Mouse (Mus musculus): Measurements from ENCODE around the gene Crybb1. TPM values are rescaled to one million over a fixed set of nuclear protein-coding genes. Genes with fewer than 3 reads are reported as not detected.

The Crybb1 gene
- total RNA-seq, 2 experiments from 2014 or later = 1.6 to 3.7 TPM

DNA sequence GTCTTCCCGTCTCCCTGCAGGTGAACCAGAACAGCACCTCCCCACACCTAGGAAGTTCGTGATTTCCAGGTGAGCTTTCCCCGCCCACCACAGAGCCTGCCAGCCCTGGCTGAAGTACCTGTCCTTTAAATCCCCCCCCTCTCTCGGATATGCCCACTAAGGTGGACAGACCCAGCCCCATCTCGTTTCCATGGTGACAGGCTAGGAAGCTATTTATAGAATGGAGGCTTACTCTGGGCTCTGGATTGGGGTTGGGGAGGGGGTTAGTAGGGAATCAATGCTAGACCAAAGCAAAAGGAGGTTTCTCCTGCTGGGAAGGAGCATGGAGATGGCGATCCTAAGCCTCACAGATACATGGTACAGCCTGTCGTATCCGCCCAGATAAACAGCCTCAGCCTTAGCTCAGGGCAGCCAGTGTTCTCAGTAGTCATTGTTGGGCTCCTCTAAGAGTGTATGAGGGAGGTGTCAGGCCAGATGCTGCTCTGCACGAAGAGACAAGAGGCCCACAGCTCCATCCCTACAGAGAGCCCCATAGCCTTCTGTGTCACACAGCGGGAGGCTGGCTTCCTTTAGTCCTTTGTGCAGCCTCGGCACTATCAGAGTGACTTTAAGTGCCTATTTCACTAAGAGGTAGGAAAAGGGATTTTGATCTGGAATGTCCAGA is 57.7 kb downstream of the Crybb1 start:
- TF ChIP-seq CTCF (IDR thresholded peaks at IDR 0.05) = no peak
- no peak overlapping the region for H3K4me3 ChIP-seq
- peak; percentile 10 for DNase-seq
- intact Hi-C loops (cut with DNase I) = no loop called here
- no peak overlapping the region for H3K27ac ChIP-seq

DNA sequence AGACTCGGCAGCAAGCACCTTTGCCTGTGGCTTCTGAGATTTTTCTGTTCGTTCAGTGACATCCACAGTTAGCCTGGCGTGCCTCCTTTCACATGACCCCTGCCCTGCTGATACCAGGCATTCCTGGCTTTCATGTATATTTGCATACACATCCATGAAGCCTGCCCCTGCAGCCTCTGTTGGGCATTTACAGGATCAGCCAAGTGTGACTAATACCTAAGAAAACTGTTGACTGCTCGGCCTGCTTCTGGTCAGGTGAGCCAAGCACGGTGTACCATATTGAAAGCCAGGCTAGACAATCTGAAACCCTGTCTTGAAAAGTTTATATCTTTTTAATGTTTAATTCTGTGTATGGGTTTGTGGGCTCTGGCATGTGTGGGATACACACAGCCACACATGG is 60.9 kb downstream of the Crybb1 start:
- H3K27ac ChIP-seq = no peak overlapping the region
- no peak for TF ChIP-seq CTCF (IDR thresholded peaks at IDR 0.05)

DNA sequence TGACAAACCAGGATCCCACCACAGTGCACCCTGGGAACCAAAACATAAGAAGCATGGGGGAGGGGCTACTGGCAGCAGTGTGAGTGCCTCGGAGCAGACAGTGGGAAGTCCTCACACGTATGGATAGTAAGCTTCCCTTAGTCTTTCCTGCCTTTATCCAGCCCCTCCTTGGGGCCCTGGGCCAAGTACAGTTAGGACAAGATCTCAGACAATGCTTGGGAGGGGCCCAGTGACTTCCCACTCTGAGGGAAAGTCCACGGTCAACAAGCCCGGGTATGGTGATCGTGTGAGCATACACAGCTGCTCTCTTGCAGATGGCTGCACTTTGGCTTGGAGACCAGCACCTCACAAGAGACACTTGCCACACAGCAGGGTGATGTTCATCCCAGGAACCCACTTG is 61.7 kb downstream of the Crybb1 start:
- TF ChIP-seq CTCF (IDR thresholded peaks at IDR 0.05) = no peak
- DNase-seq = peak; percentile 28
- intact Hi-C loops (cut with DNase I) = no loop called here

More for the DNA sequence above, 60.9 kb downstream of the Crybb1 start:
- H3K4me3 ChIP-seq = no peak overlapping the region
- no peak for DNase-seq
- intact Hi-C loops (cut with DNase I) = no loop called here

More for the DNA sequence above, 61.7 kb downstream of the Crybb1 start:
- no peak overlapping the region for H3K4me3 ChIP-seq
- 0 out of 2 replicates have a peak overlapping the region, but pooled peaks have one; percentile 4 for H3K27ac ChIP-seq

Other genes with a start within 250 kb of the Crybb1 start
- gene Cryba4, start 3.3 kb upstream of the Crybb1 start, total RNA-seq (2021) = under 1 TPM in 1 of 2 experiments, not detected in 1; 0.86 TPM
- 10 to 100 TPM; 12.6 to 25.4 TPM for gene Tpst2, start 20.9 kb downstream of the Crybb1 start, total RNA-seq (2021)
- 10 to 100 TPM; 10.6 to 15.5 TPM for gene Tfip11, start 70.5 kb downstream of the Crybb1 start, total RNA-seq (2021)
- gene Srrd, start 87.2 kb downstream of the Crybb1 start, total RNA-seq (2021) = 1 to 10 TPM; 4.2 to 5.6 TPM
- gene Hps4, start 87.3 kb downstream of the Crybb1 start, total RNA-seq (2021) = 1 to 10 TPM; 4.3 to 6.3 TPM
- gene Gm6583, start 100.2 kb downstream of the Crybb1 start, total RNA-seq (2021) = not detected
- under 1 TPM; 0.17 to 0.18 TPM for gene Asphd2, start 139.1 kb downstream of the Crybb1 start, total RNA-seq (2021)
- gene Gm6588, start 193.6 kb downstream of the Crybb1 start, total RNA-seq (2021) = not detected